Comparison of ENCODE assay signal across 8 mouse cellular contexts in genomic region chr9:105988096-105988495, GRCm38 (mm10). TPM values are rescaled to one million over a fixed set of nuclear protein-coding genes. Genes with fewer than 3 reads are reported as not detected.
A peak's percentile ranks its signal among the peaks of the same experiment; 100 is the strongest.
DNase-seq lines count a peak whose midpoint lies in the region; ATAC-seq and TF ChIP-seq lines count a peak whose summit lies in the region.

No protein-coding gene starts in this region.

- H3K4me3 ChIP-seq in embryonic facial prominence, embryonic 11.5 days (ENCODE audit: low read depth, low read length): no peak overlapping the region
- H3K4me3 ChIP-seq in embryonic facial prominence, embryonic 10.5 days: no peak overlapping the region
- H3K4me3 ChIP-seq in left cerebral cortex, adult 2 months: no peak overlapping the region
- no peak overlapping the region for H3K4me3 ChIP-seq in MEL (ENCODE audit: control insufficient read depth in 1 of 2, insufficient read depth in 1 of 2, low read depth in 2 of 2, low read length in 2 of 2)
- no peak overlapping the region for H3K4me3 ChIP-seq in intestine, embryonic 15.5 days (replicated peaks)

- peak; percentile 33 for DNase-seq in embryonic facial prominence, embryonic 11.5 days (ENCODE audit: low spot score)
- DNase-seq in embryonic facial prominence, embryonic 10.5 days (ENCODE audit: low spot score): no peak
- DNase-seq in left cerebral cortex, adult 2 months (ENCODE audit: extremely low spot score in 1 of 2, low spot score in 2 of 2): no peak
- no peak for DNase-seq in left cerebral cortex, adult 11 months (ENCODE audit: low spot score)
- DNase-seq in MEL (ENCODE audit: low read depth, low spot score): peak; percentile 4
- DNase-seq in layer of hippocampus, postnatal 14 days (ENCODE audit: low spot score in 2 of 2): peak; percentile 20 to 31
- no peak for DNase-seq in urinary bladder, postnatal 10 days (ENCODE audit: low spot score)

- H3K4me1 ChIP-seq in embryonic facial prominence, embryonic 11.5 days (ENCODE audit: control insufficient read depth, insufficient read depth, low read length): no peaks in the 10 kb centered on the region
- peaks cover 4% of the 10 kb centered on the region; the same call in 1 of the 2 replicates for H3K4me1 ChIP-seq in embryonic facial prominence, embryonic 10.5 days
- H3K4me1 ChIP-seq in MEL (ENCODE audit: control insufficient read depth in 1 of 2, insufficient read depth in 2 of 2, low read length in 2 of 2): no peaks in the 10 kb centered on the region
- no peaks in the 10 kb centered on the region for H3K4me1 ChIP-seq in intestine, embryonic 15.5 days (replicated peaks)

- TF ChIP-seq RAD21 in MEL (IDR thresholded peaks at IDR 0.05; ENCODE audit: low read depth, low read length): peak; percentile 28

- TF ChIP-seq EP300 in MEL (IDR thresholded peaks at IDR 0.05; ENCODE audit: low read depth in 1 of 2, low read length in 2 of 2): no peak

- no peaks in the 10 kb centered on the region for H3K79me2 ChIP-seq in MEL (ENCODE audit: control insufficient read depth, insufficient read depth, low read length, poor library complexity)

- H3K4me2 ChIP-seq in embryonic facial prominence, embryonic 11.5 days (ENCODE audit: low read depth, low read length): no peak overlapping the region
- H3K4me2 ChIP-seq in intestine, embryonic 15.5 days (replicated peaks): no peak overlapping the region

- intact Hi-C loops in left cerebral cortex, adult 2 months (cut with DNase I): loop anchor here (5.0 to 10.0 kb wide), 2 partner anchors 131 to 353 kb away; no protein-coding TSS in a partner anchor

- H3K27me3 ChIP-seq in embryonic facial prominence, embryonic 11.5 days (ENCODE audit: control insufficient read depth, insufficient read depth, low read length): no peaks in the 10 kb centered on the region
- no peaks in the 10 kb centered on the region for H3K27me3 ChIP-seq in embryonic facial prominence, embryonic 10.5 days (replicated peaks; ENCODE audit: low read depth, poor library complexity, severe bottlenecking)
- H3K27me3 ChIP-seq in MEL (ENCODE audit: control insufficient read depth in 1 of 2, insufficient read depth in 2 of 2, low read length in 2 of 2): no peaks in the 10 kb centered on the region
- H3K27me3 ChIP-seq in intestine, embryonic 15.5 days (replicated peaks): no peaks in the 10 kb centered on the region

- ATAC-seq in embryonic facial prominence, embryonic 11.5 days (replicated peaks; ENCODE audit: insufficient number of reproducible peaks, low FRiP score, low TSS enrichment, low read depth): no peak
- no peak for ATAC-seq in intestine, embryonic 15.5 days

- H3K36me3 ChIP-seq in embryonic facial prominence, embryonic 11.5 days (replicated peaks; ENCODE audit: control insufficient read depth, insufficient read depth, low read depth, low read length): no peaks in the 10 kb centered on the region
- no peaks in the 10 kb centered on the region for H3K36me3 ChIP-seq in embryonic facial prominence, embryonic 10.5 days (replicated peaks)
- H3K36me3 ChIP-seq in MEL (ENCODE audit: control insufficient read depth in 1 of 2, insufficient read depth in 2 of 2, low read length in 2 of 2): no peaks in the 10 kb centered on the region
- no peaks in the 10 kb centered on the region for H3K36me3 ChIP-seq in intestine, embryonic 15.5 days

- no peak overlapping the region for H3K27ac ChIP-seq in embryonic facial prominence, embryonic 11.5 days (replicated peaks; ENCODE audit: low read depth, low read length)
- no peak overlapping the region for H3K27ac ChIP-seq in embryonic facial prominence, embryonic 10.5 days (replicated peaks)
- peak overlapping the region; percentile 9; the same call in 1 of the 2 replicates for H3K27ac ChIP-seq in left cerebral cortex, adult 2 months
- H3K27ac ChIP-seq in MEL (ENCODE audit: control insufficient read depth, low read depth, low read length): no peak overlapping the region
- no peak overlapping the region for H3K27ac ChIP-seq in intestine, embryonic 15.5 days

- WGBS in embryonic facial prominence, embryonic 11.5 days: 69% methylated on average over 8 of the region's 8 CpGs
- WGBS in embryonic facial prominence, embryonic 10.5 days: 76% methylated on average over 8 of the region's 8 CpGs
- WGBS in intestine, embryonic 15.5 days: 67% methylated on average over 8 of the region's 8 CpGs

- no peak for TF ChIP-seq POLR2A in MEL (IDR thresholded peaks at IDR 0.05; ENCODE audit: control insufficient read depth in 1 of 2, insufficient read depth in 1 of 2, low read depth in 1 of 2, low read length in 2 of 2, poor library complexity in 1 of 2)

- H3K9ac ChIP-seq in embryonic facial prominence, embryonic 11.5 days (replicated peaks; ENCODE audit: low read length): no peak overlapping the region
- H3K9ac ChIP-seq in MEL (ENCODE audit: control insufficient read depth, low read depth, low read length, poor library complexity, severe bottlenecking): no peak overlapping the region
- no peak overlapping the region for H3K9ac ChIP-seq in intestine, embryonic 15.5 days

- H3K9me3 ChIP-seq in embryonic facial prominence, embryonic 11.5 days (replicated peaks; ENCODE audit: control insufficient read depth, low read length): no peaks in the 10 kb centered on the region
- no peaks in the 10 kb centered on the region for H3K9me3 ChIP-seq in embryonic facial prominence, embryonic 10.5 days
- no peaks in the 10 kb centered on the region for H3K9me3 ChIP-seq in MEL (replicated peaks; ENCODE audit: insufficient read depth, low read length)
- H3K9me3 ChIP-seq in intestine, embryonic 15.5 days: no peaks in the 10 kb centered on the region

- peak; percentile 70 for TF ChIP-seq CTCF in left cerebral cortex, adult 2 months (IDR thresholded peaks at IDR 0.05)
- TF ChIP-seq CTCF in MEL (IDR thresholded peaks at IDR 0.05 in 2 of 3, conservative IDR thresholded peaks at IDR 0.05 in 1 of 3; ENCODE audit: control insufficient read depth in 1 of 3, insufficient read depth in 1 of 3, low read depth in 2 of 3, low read length in 3 of 3, poor library complexity in 1 of 3, severe bottlenecking in 1 of 3): peak in 1 of 3 experiments; percentile 18; a peak in 2 of 6 replicates

TF ChIP-seq in MEL, 35 proteins besides CTCF, POLR2A, EP300 and RAD21:
- TF ChIP-seq SMC3 (IDR thresholded peaks at IDR 0.05; ENCODE audit: low read depth, low read length) (0 out of 2 replicates have a peak, but pooled peaks have one; percentile 12), MAX (IDR thresholded peaks at IDR 0.05; ENCODE audit: low read length) (no peak)

RNA-seq across cellular contexts. Expression of gene Col6a5, which starts 27.7 kb away (rescaled TPM):
- 0.10 and 0.38 TPM in 2 replicates for polyA plus RNA-seq in embryonic facial prominence, embryonic 11.5 days (2014; fragmentation: Nextera tagmentation; extraction: Ambion mirVana)
- polyA plus RNA-seq in embryonic facial prominence, embryonic 10.5 days (2016; fragmentation: Nextera tagmentation; extraction: Ambion mirVana): not detected in 2 replicates
- under 1 TPM; 0.42 to 0.66 TPM for total RNA-seq in left cerebral cortex, adult 2 months (2021)
- not detected in 2 replicates for total RNA-seq in MEL (2012; rRNA removed)
- not detected for polyA plus RNA-seq in MEL (2012; ENCODE audit: insufficient read depth in 1 of 2, insufficient read length in 2 of 2, low read depth in 1 of 2, low replicate concordance in 2 of 2, missing spikeins in 1 of 2)
- total RNA-seq in layer of hippocampus, postnatal 14 days (2021): 1 to 10 TPM; 1.2 to 2.4 TPM
- polyA plus RNA-seq in intestine, embryonic 15.5 days (2015; fragmentation: Nextera tagmentation; extraction: Ambion mirVana): 0.98 and 1.6 TPM in 2 replicates

Comparison
In these comparisons a context has a peak if more than half of its experiments do, and no peak if none do; other contexts are left out.
1. DNase-seq: peak in embryonic facial prominence, embryonic 11.5 days (single experiment), MEL (single experiment) and layer of hippocampus, postnatal 14 days (2 of 2); none in embryonic facial prominence, embryonic 10.5 days (single experiment), left cerebral cortex, adult 2 months (0 of 2), left cerebral cortex, adult 11 months (single experiment) and urinary bladder, postnatal 10 days (single experiment).